Mouse (Mus musculus) granulocyte monocyte progenitor cell, adult 5-6 weeks (primary cell): ENCODE measurements around the gene Sptssb. TPM values are rescaled to one million over a fixed set of nuclear protein-coding genes. Genes with fewer than 3 reads are reported as not detected.

Source experiments
- ATAC-seq: replicated peaks from 2 replicates; pipeline ENCODE4 v1.8.0; 2016; ENCODE audit warnings: mild to moderate bottlenecking, moderate TSS enrichment, inconsistent platforms; ENCODE audit not compliant: poor library complexity, severe bottlenecking
- total RNA-seq, 2 experiments: library from RNA; stranded (forward) in 1 of 2; stranded (reverse) in 1 of 2; fragments of 200-712, 200-1000 nt in 1 of 2; fragments of >200 nt in 1 of 2; fragmentation: Nextera tagmentation in 1 of 2; gene quantifications; 2 replicates each; pipeline ENCODE4 v1.2.3; 2014 to 2017

Sptssb gene
- total RNA-seq, 2 experiments from 2014 or later, result not detected

DNA sequence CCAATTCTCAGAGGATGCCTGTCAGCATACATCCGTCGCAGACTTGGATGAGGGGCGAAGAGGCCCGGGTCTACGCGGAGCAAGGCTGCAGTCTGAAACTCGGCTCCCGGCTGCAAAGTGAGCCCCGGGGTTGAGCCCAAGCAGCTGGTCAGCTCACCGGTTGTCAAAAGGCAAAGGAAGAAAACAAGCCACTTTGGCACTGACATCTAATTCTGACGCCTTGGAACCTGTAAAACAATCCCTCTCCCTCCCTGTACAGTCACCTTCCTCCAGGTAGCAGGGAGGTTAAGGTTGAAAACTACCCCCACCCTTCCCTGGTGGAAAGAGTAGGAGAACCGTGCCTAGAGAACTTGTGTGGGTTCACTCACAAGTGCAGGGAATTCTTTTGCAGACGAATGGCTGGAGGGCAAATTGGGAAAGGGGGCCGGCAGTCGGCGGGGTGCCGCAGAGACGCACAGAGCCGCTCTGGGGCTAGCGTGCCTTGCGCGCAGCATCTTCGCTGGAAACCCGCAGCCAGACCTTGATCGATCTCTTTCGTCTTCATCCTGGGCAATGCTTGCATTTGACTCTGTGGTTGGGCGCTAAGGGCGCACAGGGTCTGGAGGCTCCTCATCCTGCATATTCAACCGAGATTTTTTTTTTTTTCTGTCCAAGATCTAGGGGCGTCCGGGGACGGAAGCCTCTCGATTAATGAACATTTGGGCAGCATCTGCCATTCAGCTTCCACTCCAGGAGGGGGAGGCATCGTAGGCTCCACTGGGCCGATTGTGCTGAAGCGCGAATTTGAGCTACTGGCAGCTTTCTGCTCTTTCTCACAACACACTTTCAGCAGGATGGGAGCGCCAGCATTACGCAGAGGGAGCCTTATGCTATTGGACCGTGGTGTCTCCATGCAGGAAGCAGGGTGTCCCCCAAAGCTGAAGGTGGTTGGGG is 1.1 kb upstream of the Sptssb start:
- ATAC-seq, result peak; percentile 10; the same call in 1 of the 2 replicates

DNA sequence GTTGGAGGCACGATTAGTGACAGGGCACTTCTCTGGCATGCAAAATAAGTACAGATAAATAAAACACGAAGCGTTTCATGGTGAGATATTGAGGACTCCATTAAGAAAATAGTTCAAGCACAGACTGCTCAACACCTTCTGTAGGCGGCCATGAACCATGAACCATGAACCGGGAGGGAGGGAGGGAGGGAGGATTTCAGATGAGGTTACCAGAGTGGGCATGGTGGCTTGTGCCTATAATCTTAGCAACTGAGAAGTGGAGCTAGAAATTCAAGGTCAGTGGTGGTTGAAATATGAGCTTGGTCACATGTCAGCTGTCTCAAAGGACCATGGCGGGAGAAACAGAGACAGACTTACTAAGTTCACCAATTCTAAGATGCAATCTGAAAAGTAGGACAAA is 20.3 kb downstream of the Sptssb start:
- no peak for ATAC-seq

DNA sequence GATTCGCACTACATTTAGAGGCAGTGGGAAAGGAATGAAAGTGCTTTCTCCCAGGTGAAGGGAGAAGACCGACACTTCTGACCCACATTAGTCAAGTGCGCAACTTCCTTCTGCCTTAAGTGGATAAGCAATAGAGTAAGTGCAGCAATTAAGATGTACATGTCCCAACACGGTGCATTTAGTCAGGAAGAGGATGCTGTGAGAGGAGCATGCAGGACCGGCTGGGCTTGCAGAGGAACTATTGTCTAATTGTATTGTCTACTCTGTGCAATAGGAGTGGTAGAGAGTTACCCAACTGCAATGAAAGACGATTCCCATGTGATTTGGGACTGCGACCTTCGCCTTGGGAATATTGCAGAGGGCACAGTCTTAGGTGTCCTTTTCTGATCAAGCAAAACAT is 30.2 kb downstream of the Sptssb start:
- ATAC-seq, result no peak

DNA sequence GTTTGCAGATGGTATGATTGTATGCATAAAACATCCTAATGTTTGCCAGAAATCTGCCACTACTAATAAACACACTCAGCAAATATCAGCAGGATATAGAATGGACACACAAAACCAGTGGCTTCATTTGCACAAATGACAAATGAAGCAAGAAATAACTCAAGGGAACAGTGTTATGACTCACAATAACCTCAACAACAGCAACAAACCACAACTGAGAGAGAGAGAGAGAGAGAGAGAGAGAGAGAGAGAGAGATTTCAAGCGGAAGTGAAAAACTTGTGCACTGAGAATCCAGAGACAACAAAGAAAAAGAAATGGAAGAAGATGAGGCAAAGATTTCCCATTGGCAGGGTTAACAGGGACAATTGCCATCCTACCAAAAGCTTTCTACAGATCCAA is 35.2 kb downstream of the Sptssb start:
- ATAC-seq, result no peak

DNA sequence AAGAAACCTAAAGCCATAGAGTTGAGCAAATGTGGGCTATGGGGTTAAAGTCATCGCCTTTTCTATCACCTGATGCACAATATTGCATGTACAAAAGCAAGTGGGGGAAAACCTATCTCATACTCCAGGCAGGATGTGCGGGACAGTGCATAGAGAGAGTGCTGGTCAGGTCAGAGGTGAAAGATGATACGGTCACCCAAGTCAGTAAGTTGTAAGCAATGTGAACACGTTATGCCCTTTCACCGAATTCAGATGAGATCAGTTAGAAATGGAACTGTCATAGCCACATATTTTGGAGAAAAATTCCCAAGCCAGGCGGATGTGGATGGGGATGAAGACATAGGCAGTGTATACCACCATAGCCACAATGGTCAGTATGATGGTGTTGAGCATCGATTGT is 39.1 kb downstream of the Sptssb start:
- ATAC-seq, result no peak

DNA sequence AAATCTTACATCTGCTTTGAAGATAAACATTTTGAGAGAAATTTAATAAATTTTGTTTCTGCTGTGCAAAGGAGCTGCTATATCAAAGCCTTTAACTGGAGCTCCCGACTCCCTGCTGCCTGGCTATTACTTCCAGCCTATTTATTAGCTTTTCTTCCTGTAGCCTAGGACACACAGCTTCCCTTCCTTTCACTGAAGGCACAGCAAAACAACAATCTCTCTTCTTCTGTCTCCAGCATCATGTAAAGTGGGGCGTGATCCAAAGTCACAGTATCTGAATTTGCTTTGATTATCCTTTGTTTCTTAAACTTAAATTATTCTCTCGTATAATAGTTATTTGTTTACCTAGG is 39.9 kb downstream of the Sptssb start:
- ATAC-seq, result no peak

DNA sequence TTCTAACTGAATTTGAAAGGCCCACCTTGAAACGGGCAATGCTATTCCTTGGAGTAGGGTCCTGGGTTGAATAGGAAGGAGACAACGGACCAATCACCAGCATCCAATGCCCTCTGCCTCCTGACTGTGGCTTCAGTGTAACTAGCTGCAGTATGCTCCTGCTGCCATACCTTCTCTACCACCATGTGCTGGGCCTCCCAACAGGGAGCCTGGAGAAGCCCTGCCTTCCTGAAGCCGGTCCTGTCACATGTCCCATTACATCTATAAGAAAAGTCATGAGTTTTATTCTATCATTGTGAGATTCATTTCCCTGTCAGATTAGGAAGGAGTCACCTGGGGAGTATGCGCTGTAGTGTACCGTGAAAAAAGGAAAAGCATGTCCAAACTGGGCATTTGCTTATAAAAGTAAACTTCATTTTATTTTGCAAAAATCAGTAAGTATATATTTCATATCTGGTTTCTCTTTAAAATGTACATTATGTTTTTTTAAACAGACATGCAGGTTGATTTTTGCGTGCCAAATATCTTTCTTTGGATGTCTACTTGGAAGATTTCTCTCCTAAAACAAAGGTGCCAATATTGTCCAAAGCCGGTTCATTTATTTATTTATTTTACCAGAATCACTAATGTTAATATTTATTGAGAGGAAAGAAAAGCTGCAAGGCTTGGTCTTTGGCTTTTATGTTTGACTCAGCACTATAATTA is 40.4 kb downstream of the Sptssb start:
- no peak for ATAC-seq

DNA sequence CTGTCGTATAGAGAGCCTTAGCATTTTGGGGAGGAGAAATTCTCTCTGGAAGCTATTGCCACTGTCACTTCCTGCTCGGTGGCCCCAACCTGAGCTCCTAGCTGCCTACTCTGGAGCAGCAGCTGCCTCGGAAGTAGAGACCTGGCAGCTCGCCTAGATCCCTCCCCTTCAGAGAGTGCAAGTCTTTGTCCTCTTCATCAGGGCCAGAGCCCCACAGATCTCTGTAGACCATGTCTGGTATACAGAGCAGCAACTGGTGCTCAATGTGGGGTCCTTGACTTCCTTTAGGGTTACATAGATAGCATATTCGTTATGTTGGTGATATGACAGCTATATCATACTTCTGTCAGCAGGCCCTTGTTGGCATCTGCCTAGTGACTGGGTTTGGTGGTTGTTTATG is 41.3 kb downstream of the Sptssb start:
- ATAC-seq, result no peak

DNA sequence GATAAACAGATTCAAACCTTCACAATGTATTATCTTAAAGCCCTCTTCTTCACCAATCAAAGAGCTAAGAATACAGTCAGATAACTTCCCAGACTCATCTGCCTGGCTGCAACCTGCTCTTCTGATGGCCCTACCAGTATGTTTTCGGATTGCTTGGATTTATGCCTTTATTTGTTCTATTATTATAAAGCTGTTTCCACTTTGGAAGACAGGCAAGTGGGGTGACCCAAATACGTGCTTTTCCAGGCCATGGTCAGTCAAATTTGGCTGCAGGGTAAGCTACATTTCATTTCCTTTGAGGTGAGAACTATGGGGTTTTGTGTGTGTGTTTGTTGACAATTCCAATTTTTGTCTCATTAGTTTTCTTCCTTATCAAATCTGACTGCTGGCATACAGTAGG is 43.2 kb downstream of the Sptssb start:
- ATAC-seq, result no peak

DNA sequence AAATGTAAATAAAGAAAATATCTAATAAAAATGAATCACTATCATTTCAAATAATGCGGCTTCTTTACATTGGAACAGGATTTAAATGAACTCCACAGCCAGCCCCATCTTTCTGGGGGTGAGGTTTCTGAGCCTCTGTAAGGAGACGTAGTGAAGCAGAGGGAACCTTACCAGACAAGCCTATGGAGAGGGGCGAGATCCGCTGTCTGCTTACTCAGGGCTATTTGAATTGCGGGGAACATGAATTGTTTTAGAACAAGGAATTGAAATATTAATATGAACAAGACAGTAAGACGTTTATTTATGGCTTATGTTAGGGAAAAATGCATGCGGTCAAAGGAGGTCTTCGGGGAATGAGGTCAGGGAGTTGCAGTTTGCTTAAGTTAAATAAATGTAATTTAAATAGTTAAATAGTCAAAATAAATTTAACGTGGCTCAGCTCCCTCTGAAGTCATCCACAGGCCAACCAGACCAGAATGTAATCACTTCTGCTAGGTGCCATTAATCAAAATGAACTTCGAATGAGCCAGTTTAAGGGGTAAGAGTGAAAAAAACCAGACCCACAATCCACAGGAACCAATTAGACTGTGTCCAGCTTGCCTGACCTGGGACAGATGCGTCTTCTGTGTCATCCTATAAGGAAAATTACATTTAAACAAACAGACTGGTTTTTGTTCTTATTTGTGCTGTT is 46.6 kb downstream of the Sptssb start:
- no peak for ATAC-seq

DNA sequence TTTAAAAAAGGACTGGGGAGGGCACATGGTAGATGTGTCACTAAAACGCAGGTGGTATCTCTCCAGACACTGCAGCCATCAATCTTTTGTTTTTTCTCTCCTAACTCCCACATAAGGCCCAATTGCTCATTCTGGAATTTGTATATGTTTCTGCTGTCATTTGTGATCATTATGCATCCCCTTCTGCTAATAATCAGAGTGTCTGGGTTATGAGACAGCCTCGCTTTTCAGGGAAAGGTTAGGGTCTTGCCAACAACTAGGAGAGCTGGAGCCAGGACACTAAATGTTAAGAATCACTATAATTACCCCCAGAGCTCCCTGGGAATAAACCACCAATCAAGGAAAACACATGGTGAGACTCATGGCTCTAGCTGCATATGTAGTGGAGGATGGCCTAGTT is 47.3 kb downstream of the Sptssb start:
- no peak for ATAC-seq

DNA sequence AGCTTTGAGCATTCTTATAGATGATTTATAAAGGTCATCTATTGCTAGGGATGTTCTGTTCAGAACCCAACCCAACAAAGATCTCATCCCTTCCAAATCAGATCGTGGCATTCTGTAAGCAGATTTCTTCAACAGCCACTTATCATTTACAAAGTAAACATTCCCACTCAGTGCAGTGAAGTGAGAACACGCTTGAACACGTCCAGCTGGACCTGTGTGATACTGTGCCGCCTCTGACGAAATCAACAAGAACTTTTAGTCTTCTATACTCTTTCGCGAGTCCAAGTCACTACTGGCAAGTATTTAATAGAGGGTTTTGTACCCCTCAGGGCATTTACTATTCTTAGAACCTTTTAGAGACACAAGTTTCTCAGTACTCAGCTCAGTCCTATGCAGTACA is 51.3 kb downstream of the Sptssb start:
- no peak for ATAC-seq

DNA sequence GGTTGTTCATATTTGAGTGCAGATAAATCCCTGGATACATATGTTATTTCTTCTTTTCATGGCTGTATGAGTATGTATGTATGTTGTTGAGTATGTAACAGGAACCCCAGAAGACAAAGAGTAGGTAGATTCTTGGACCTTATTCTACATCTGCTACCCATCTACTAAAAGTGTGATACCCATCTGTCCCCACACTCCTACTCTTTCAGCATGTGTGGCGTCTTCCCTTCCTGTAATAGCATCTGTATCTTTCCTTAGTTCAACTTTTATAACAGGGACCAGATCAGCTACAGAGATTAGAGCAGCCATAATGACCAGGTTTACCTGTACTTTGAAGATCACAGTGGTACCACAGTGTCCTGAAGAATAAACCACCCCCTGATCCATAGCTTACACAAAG is 56.6 kb downstream of the Sptssb start:
- ATAC-seq, result no peak

DNA sequence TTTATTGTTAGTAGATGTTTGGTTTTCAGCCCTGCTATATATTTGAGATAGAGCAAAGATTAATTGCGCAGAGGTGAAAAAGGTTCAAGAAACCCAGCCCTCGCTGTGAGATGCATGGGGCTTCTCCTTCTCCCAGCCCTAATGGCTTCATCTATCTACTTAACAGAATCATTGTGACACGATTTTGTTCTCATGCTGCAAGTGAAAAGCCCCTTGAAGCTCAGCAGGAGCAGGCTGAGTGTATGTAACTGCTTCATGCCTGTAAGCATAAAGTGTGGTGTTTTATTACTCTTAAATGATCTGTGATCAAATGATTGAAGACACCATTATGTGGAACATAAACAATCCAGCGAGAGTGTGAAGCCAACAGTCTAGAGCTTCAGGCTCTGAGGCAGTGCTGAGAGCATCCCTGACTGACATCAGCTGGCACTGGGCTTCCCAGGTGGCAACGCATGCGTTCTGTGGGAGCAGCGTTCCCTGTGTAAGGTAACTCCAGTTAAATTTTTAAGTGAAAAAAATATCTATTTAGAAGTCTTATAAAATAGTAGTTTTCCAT is 58.8 kb downstream of the Sptssb start:
- no peak for ATAC-seq

DNA sequence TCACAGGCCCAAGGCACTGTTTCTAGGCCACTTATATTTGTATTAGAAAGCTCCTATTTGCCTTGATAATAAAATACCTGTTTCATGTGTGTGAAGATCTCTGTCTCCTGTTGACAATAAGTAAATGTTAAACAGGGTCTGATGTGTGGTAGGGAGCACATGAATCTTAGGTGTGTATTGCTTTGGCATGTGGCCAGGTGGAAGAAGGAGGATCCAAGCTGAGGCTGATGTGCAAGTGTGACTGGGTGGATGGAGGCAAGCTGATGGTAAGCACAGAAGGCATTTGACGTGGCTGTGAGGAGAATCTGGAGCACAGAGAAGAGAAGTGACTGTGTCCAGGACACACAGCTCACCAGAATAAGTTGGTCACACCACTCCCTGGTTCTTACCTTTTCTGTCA is 60.6 kb downstream of the Sptssb start:
- no peak for ATAC-seq

DNA sequence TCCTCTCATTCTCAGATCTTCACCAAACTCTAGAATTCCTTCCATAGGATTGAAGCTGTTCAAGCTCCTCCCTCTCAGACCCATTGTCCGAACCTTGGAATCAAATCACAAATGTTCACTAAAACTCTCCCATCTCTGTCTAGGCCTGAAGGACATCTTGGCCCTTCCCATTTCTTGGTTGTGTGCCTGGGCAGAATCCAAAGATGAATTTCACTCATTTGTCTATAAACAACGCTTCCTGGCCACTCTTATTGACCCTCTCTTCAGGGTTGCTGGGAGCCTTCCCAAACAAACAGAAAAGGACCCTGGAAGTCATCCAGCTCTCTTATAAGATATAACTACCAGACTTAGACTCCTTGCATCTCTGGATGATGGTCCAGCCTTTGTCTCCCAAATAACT is 61.8 kb downstream of the Sptssb start:
- ATAC-seq, result no peak

DNA sequence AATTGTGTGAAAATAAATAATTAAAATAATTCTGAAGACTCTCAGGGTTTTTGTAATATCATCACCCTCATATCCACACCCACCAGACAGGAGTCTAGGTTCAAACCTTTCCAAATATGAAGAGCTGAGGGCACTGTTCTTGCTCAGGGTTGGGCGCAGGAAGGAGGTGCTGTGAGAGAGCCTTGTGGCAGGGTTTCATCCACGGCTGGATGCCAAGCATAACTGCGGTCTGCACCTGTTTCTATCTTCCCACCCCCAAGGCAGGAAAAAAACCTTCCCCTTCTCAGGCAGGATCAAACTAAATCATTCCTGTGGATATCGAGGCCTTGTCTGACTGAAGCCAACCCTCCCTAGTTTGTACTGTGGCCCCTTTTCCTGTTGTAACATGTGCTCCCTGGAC is 62.2 kb downstream of the Sptssb start:
- ATAC-seq, result no peak

DNA sequence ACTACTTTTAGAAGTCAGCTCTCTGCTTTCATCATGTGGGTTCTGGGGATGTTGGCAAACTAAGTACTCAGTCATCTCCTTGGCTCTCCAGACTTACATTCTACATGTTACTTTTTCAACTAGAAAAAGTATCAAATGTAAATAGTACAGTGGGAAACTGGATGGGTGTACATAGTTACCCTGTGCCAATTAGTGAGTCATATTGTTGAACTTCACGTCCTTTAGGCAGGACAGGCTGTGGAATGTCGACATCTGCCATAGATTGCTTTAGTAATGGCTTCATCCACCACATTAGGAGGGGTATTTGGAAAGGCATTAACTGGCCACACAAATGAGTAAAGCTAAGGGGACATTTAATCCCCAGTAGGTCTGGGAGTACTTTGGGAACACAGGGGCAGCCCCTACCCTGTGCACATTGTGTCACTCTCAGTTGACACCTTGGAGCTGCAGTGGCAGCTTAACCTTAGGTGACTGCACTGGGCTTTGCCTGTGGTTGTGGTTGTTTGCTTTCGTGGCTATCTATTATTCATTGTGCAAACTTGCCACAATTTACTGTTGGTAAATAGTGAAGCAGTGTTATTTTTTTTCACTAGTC is 66.8 kb downstream of the Sptssb start:
- no peak for ATAC-seq

DNA sequence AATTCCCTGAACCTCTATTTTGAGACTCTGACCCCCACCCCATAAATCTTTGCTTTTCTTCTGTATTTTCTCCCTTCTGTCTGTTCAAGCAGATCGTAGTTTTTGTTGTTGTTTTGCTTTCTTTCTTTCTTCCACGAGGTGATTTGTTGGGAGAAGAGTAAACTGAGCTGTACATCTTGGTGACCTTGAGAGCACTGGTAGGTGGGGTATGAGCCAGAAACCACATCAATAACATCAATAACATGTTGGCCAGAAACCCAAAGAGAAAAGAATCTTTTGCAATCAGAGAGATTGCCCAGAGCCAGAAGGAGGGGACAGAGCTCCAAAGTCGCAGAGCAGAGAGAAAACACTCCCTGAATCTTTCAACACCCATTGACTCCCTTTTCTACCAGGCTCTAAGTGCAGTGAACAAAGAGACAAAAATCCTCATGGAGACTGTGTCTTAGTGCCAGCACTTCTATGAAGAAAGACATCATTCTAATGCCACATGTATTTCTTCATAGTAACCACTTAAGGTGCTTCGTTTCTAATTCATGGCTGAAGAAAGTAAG is 80.4 kb downstream of the Sptssb start:
- ATAC-seq, result no peak

DNA sequence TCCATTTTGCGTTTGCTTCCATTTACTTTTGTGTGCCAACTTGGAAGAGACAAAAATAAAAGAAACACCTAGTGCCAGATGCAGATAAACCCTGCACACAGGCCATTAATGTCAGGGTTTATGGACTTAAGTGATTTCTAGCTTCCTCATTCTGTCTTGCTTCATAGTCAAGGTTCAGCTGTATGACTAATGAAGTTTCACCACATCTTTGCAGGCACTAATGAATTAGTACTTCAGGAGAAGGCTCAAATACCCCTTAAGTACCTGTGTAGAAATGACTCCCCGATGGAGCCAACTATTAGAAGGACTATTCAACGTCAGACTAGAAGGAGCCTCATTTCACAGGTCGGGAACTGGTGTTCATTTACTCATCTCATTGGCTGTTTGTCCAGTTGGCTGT is 86.4 kb downstream of the Sptssb start:
- peak; percentile 70 for ATAC-seq
